Mouse (Mus musculus) spleen, adult 18-20 months (tissue): ENCODE measurements at regions not wholly inside any gene's neighbourhood (a gene's known extent, or its start where the extent isn't known, plus 50 kb on each side); places are given as distances from the start of the nearest gene placed in this dataset.

Experiments
- DNase-seq, 2 experiments: peaks; one replicate each; pipeline ENCODE4 v3.0.0; 2022; ENCODE audit warnings: mixed read lengths in 2 of 2

DNA sequence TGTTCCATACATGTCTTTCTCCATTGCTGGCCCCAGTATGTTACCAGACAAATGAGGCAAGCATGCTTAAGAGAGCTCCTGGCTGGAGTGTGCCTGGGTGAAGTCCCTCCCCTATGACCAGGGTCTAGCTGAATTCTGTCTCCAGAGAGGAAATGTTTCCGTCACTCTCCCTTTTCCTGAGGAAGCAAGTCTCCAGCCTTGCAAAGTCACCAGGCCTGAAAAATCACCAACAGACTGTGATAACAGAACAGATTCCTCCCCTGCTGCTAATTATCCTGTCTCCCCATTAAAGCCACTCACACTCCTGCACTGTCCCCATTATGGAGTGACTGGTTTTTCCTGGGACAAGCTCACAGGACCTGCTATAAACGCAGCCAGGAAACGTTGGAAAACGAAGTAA is 303.2 kb upstream of the Jag1 start:
- DNase-seq, result no peak

DNA sequence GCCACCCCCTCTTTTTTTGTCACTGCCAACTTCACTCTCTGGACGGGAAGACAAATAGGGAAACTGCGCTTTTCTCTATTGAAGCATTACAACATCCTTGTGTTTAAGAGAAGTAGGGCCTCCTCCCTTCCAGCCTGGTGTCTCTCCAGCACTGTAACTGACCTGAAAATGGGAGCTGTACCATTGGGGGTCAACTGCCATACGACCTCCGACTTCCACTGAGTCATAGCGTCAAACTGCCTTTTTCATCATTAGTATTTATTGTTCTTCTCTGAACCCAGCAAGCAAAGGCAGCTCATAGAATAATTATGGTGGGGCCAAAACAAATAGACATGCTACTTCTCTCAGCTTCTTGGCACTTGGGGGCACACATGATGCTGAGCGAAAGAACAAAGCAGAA is 301.2 kb upstream of the Jag1 start:
- DNase-seq, result no peak

DNA sequence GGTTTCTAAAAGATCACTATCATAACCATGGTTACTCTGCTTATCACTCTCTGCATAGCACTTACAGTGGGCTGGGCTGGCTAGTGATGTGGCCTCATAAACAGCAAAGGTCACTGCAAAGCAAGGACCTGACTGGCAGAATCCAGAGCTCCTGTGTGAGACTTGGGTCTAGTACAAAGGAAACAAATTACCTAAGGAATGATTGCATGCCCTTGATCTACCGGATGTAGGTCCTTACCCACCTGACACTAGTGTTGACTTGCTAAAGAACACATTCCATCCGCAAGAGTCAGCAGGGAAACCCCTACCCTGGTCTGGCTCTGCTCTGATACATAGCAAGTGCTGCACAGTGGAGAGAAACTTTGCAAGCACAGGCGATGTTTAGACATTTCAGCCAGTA is 297.0 kb upstream of the Jag1 start:
- DNase-seq, result no peak

DNA sequence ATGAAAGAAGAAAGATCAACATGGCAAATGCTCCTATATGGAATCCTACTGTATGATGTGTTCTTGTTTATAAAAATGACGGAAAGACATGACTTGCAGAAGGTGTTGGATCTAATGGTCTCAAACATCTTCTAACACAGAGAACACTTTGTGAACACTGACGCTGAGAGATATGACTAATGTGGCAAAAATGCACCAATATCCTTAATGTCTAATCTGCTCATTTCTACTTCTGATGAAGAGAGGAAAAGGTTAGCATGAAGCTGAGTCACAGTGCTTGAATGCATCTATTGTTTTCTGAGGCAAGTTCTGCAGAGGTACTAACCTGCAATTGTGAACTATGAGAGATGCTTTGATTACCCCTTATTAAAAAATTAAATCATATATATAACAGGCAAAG is 293.2 kb upstream of the Jag1 start:
- DNase-seq, result no peak

DNA sequence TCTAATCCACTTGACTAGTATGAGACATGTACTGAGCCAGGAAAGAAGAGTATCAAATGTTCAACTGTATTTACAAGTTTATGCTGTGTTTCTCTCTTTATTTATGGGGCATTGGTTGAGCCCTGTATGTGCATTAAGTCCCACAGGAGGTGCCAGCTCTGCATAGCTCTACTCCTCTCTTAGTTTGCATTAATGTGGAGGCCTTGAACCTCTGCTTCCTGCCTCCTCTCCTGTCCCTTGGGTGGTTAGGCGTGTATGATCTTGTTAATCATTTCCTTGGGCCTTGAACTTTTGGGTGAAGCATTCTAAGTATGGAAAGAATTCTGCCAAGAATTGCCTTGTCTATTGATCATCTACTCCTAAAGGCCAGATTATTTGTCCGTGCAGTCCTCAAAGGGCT is 291.9 kb upstream of the Jag1 start:
- DNase-seq, result no peak

DNA sequence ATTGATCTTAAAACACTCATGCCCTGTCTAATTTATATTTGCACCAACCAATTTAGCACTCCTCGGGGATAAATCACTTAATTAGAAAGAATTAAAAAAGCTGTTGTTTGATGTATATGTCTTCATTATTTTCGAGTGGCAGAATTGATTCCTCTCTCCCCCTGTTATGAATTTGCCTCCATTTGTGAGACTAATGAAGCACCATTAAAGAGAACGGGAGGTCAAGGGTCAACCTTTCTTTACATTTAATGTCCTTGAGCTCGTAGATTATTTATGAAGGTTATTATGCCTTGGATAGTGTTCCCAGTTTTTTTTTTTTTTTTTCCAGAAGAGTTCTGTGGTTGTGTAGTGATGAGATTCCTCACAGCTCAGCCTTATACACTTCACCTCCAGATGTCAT is 277.0 kb upstream of the Jag1 start:
- no peak for DNase-seq

DNA sequence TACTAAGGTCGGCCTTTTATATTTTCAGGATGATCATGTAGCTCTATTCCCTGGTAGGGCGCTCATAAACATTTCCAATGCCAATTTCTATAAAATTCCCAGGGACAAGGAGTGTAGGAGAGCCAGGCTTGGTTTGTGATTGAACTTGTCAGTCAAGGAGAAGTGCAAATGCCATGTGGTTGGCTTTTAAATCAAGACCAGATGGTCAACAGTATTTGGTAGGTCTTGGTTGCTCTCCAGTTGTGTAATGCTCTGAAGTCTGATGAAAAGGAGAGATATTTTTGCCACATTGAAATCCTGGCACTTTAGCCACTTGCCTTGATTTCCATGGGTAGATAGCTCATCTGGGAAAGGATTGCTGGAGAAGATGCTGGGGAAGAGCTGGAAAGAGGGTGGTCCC is 263.4 kb upstream of the Jag1 start:
- DNase-seq, result no peak

DNA sequence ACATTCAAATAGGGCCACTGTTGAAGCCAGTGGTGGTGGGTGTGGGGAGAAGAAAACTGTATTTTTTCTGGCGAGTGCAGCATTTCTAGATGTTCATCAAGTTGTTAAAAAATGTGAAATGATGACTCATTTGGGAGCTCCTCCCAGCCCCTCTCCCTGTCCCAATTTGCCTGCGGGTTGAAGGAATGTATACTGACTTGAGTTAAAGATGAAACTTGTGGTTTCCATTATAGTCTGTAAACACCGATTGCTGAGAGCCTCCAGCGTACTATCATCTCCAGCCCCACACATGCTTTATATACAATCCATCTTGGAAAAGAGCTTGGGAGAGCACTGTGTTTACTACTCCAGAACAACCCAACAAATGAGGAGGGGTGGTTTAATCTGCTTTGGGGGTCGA is 258.9 kb upstream of the Jag1 start:
- DNase-seq, result no peak

DNA sequence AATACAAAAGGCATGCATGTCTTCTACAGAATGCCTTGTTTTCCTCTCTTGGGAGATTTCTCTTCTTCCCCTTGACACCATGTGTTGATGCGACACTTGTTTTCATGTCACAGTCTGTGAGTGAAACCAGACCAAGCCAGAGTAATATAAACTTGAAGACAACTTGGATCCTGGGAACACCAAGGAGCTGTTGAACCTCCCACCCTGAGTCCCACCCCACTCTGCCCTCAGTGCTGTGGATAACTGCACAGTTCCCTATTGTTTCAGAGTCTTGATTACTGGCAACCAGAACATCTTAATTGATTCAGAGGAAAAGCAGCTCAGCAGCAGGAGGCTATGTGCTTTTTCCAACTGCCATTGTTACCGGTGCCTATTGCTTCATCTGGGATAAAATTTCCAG is 254.6 kb upstream of the Jag1 start:
- DNase-seq, result no peak

DNA sequence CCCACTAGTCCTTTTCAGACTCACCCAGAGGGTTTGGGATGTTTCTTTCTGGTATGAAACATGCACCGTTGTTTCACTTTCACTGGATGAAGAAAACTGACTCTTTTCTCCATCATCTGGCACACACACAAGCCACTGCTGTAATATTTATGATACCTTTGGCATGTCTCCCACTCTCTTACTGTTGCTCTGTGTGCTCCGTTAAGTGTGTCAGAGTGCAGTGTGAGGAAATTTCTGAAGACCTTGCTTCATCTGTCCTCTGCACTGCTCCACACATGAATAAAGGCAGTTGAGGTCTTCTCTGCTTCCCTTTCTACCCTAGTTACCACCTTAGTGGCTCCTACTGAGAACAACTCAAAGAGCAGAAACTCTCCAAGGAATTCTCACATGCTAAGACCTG is 246.6 kb upstream of the Jag1 start:
- DNase-seq, result no peak

DNA sequence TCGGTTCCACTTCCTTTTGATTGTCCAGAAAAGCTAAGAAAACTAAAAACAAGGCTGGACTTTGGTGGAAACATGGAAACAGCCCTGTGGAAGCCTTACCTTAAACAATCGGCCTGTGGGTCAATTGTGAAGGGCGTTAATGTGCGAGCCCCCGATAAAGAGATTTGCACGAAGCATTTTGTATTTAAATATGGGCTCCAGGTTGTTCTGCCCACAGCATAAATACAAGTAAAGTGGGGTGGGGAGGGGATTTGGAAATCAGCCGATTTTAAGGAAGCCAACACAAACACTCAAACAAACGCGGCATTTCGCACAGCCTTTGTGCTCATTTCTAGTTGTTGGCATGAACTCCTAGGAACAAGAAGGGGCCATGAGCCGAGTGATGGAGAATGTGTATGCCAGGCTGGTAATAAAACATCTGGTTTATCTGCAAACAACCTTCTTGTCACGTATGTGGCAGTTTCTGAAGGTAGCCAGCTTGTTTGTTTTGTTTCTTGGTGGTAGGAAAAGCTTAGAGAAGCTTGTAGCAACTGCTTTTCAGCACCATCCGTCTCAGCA is 240.8 kb upstream of the Jag1 start:
- DNase-seq, result no peak

DNA sequence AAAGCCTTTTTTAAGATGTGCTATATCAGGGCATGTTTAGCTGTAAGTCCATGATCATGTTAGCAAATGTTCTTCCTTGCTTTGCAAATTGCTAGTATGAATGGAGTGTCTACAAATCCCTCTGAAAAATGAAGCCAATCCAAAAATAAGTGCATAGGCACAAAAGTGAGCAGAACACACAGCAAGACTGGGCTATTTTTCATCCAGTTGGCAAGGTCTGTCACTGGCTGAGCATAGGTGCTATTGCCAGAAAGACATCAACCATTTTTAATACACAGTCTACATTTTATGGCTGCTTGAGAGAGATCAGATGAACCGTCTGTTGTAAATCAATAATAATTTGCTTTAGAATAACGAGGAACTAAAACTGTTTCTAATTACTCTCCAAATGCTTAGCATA is 227.3 kb upstream of the Jag1 start:
- DNase-seq, result no peak

DNA sequence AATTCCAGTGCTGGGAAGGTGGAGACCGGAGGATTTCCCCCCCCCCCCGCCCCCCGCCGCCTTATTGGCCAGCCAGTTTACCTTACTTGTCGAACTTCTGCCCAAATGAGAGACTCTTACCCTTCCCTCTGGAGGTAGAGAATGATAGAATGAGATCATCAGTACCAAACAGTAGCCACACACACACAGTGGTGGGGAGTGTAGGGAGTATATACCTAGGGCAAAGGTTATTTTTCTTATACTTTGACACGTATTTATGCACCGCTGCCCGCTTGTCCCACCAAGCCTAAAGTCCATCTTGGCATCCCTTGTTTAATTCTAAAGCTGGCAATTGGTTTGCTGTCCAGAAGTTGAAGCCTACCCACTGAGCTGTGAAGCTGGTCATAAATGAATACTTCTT is 213.6 kb upstream of the Jag1 start:
- DNase-seq, result no peak

DNA sequence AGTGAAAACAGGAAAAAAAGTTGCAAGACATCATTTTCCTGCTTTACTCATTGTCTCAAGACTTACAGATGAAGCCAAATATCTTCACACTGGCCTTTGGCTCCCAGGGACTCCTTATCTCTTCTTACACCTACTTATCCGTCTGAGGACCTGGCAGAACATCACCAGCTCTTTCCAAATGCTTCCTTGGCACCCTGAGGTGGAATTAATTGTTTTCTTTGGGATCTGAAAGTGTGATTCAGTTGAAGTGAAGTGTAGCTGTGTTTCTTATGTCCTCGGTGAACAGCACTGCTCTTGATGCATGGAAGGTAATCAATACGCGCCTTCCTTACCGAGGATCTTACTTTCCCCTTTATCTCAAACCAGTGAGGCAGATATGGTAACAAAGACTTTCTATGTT is 207.0 kb upstream of the Jag1 start:
- no peak for DNase-seq

DNA sequence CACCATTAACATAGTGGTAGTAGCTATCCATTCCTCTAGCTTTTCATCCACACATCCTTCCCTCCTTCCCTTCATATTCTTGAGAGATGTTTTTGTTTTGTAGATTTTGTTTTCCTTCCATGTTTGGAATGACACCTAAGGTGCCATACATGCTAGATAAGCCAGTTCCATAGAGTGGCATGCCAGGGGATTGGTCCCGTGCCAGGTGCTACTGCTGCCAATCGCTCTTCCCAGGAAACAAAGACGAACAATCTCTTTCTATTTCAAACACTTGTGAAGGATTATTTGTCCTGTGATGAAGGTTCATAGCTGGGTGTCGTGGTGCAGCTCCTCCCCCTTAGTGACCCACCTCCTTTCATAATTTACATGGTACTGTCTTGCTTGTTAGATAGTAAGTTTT is 194.1 kb upstream of the Jag1 start:
- no peak for DNase-seq

DNA sequence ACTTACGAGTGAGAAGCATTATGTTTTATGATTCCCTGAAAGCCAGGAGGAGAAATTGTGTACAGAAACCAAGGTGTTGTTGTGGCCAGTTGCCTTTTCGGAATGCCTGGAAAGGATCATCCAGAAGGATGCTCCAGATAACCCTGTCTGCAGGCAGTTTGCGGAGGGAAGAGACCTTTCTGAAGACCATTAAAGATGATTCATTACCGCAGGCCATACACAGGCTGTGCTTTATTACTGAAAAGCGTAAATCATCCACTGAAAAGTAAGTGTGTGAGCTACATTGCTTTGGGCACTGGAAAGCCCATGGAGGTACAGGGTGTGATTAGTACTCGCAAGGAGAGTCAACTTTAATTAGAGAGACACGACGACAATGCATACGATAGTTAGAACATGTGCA is 191.7 kb upstream of the Jag1 start:
- no peak for DNase-seq

DNA sequence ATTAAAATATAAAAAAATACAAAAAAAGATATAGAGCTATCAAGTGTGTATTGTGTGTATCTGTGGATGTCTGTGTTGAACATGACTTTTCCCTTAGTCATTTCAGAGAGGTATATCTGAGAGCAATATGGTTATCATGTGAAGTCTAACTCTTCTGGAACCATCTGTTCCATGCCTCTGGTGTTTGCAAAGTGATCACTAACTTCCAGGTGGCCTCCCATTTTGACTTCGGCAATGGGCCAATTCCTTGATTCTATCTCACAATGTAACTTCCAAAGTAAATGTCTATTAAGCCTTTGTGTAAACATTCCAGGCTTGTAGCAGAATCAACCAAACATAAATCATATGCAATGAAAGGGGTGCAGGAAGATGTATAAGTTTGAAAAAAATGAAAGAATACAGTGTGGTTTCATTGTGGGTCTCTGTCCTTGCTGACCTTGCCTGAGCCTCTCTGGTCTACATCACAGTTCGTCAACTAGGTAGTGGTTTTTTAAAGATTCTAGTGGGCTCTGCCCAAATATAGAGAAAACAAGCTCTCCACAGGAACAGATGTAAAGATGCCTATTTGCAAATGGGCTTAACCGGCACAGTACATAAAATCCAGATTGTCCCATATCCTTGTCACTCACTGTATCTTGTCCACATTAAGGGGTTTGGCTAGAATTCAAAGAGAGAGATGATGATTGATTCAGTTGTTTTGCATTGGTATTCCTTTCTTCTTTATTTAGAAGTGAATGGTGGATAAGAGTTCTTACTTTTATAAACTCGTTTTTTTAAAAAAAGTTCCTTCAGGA is 185.2 kb upstream of the Jag1 start:
- no peak for DNase-seq

DNA sequence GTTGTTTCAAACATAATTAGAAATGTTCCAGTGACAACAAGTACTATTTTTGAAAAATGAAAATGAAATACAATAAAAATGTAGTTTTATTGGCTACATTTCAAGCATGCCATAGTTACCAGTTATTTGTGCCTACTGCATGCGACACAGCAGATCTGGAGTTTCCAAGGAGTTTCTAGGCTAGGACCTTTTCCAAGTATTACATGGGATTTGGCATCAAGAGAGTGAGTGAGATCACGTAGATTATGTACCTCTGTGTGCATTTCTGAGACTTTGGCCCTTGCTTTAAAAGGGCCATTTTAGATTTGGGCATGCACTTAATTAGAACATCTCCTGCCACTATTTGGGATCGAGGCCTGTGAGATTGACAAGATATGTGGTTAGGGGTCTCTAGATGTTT is 172.8 kb upstream of the Jag1 start:
- no peak for DNase-seq

DNA sequence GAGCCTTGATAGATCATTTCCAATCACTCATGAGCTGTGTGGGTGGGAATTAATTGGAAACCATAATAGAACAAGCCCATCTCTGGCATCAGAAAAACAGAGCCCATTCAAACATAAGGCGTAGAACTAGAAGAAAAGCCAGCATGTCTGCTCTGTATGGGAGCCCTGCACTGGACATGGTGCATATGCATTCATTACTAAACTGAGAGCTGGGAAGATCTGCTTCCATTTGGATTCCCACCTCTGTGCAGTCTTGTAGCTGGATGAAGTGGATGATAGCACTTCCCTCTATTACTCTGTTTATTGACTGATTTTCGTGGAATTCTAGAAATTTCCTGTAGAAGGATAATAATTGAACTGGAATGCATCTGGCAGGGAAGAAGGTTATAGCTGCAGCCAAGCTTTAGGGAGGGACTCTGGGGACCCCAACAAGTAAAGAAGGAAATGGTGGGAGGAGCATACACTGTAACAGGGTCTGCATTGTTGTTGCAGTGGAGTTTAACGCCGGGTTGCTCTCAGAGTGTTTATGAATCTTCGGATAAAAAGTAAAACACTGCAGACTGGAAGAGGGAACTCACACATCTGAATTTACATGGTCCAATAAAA is 155.2 kb upstream of the Jag1 start:
- DNase-seq, result no peak

DNA sequence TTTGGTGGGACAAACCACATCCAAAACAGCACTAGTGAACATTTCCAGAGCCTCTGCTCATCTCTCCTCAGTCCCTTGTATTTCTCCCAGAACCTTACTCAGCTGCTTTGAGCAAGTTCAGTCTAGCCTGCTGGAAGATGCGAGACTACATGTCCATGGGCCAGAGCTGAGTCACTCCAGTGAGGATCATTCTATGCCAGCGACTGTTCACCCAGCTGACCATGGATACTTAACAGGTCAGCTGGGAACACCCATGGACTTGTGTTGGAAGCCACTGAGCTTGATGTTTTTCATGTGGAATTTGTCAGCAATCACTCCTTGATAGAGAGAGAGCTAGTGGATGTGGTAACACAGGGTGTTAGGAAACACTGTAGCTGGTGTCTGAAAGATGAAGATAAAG is 146.5 kb upstream of the Jag1 start:
- DNase-seq, result no peak

DNA sequence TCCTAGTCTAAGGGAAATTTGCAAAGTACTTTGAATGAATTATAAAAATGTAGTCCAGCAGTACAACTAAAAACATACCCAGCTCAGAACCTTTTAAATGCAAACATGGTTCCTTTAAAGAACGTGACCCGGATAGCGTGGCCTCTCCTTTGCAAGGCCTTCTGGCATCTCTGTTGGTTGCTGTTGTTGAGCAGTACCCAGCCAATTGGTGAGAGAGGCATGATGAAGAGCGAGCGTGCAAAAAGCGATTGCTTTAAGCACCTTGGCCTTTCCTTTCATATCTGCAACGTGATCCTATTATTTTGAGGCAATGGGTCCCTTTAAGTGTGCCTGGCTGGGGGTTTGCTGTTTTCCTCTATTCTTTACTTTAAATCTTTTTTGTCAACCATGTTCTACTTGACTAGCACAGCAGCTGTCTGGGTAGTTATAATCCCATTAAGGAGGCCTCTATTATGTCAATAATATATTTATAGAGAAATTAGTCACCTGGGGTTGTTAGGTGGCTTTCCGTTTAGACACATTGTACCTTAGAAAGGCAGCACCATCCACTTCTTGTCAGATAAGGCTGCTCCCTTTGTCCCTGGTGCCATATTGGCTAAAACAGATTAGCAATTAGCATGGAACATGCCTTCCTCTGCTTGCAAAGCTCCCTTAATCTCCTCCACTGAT is 141.5 kb upstream of the Jag1 start:
- DNase-seq, result no peak

DNA sequence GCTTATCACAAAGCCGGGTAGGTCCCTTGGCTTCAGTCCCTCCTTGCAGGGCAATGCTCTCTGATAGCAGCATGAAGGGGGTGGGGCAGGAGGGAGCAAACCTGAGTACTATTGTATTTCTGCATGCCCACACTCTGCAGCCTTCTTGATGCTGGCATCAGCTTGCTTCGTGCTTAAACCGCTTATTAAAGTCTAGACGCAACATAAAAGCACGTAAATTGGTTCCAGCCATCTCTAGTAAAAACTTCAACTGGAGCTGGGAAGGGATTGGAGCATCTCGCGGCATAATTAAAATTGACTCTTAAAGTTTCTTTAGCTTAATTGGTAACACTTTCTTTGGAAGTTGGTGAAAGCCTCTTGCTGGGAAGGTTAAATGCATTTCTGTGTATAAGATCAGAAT is 131.5 kb upstream of the Jag1 start:
- DNase-seq, result no peak

DNA sequence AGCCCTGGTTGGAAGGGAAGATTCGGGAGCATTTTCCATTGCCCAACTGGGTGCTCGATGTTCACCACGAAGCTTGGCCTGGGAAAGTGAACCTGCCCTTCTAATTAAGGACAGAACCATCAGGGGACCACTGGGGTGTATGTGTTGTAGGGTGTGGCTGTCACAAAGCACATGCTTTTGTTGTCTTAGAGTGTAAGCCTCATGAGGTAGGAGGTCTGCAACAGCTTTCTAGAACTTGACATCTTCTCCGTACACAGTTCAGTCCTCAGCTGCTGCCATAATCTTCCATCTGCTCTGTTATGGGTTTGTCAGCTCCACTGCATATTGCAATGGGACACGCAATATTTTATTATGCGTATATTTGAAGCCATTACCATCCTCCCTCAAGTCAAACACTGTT is 127.9 kb upstream of the Jag1 start:
- no peak for DNase-seq

DNA sequence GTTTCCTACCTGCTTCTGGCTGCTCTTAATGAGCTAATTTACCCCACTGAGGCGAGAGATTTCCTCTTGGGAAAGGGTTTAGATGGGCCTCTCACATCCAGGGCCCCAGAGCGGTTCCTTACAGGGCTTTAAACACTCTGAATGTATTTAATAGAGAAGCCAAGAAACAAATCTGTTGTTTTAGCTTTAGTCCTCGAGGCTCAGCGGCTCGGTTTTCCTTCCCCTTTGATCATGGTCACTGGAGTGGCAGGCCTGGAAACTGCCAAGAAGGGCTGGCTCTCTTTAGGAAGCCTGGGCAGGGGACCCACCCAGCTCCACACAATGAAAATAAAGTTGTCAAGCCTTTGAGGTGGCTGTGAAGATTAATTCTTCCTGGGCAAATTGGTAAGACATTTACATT is 127.5 kb upstream of the Jag1 start:
- no peak for DNase-seq
